ENCODE assay signal across 14 mouse cellular contexts in genomic region chr11:78240193-78240857, GRCm38 (mm10). TPM values are rescaled to one million over a fixed set of nuclear protein-coding genes. Genes with fewer than 3 reads are reported as not detected.
A peak's percentile ranks its signal among the peaks of the same experiment; 100 is the strongest.
DNase-seq lines count a peak whose midpoint lies in the region; ATAC-seq lines count a peak whose summit lies in the region.
"Had no signal": no experiment of that assay in that cellular context is flagged by ENCODE, and none has a peak within 500 bp of the region (broad histone marks: within the 10 kb centered on the region; RNA-seq: fewer than 3 reads in every experiment).

No protein-coding gene starts in this region.

- H3K9ac ChIP-seq in heart, embryonic 16.5 days (ENCODE audit: low read length), result no peak overlapping the region
- H3K9ac ChIP-seq: embryonic facial prominence, embryonic 15.5 days; lung, embryonic 14.5 days had no signal

- 0 out of 2 replicates have a peak overlapping the region, but pooled peaks have one; percentile 18 for H3K27ac ChIP-seq in heart, embryonic 16.5 days (ENCODE audit: low read length)
- H3K27ac ChIP-seq: embryonic facial prominence, embryonic 15.5 days; midbrain, embryonic 10.5 days had no signal

- H3K4me1 ChIP-seq in heart, embryonic 16.5 days (ENCODE audit: control insufficient read depth, insufficient read depth, low read length), result peaks cover 10% of the 10 kb centered on the region

- H3K9me3 ChIP-seq in heart, embryonic 16.5 days (replicated peaks; ENCODE audit: control insufficient read depth, low read length), result no peaks in the 10 kb centered on the region
- H3K9me3 ChIP-seq: embryonic facial prominence, embryonic 15.5 days; midbrain, embryonic 10.5 days had no signal

- no peak overlapping the region for H3K4me3 ChIP-seq in heart, embryonic 16.5 days (ENCODE audit: low read length)
- H3K4me3 ChIP-seq: embryonic facial prominence, embryonic 15.5 days; midbrain, embryonic 10.5 days had no signal

- H3K36me3 ChIP-seq in heart, embryonic 16.5 days (ENCODE audit: control insufficient read depth, insufficient read depth), result peaks cover 17% of the 10 kb centered on the region

- intact Hi-C loops in heart, postnatal 36 days (cut with DNase I), result no loop called here
- intact Hi-C loops in left cerebral cortex, postnatal 14 days (cut with DNase I), result no loop called here

- no peak for ATAC-seq in heart, embryonic 16.5 days (replicated peaks; ENCODE audit: extremely low read depth, insufficient read depth, low FRiP score)
- ATAC-seq in activated CD4-positive, CD25-positive, alpha-beta regulatory T cell, adult 4 months, result no peak
- ATAC-seq: Patski had no signal

- DNase-seq in heart, postnatal 36 days, result no peak
- peak; percentile 49 for DNase-seq in MN1 (ENCODE audit: low spot score)
- peak; percentile 40 to 75 for DNase-seq in frontal cortex, postnatal 36 days (ENCODE audit: low spot score in 2 of 2)
- peak; percentile 67 to 85 for DNase-seq in left cerebral cortex, postnatal 14 days (ENCODE audit: low spot score in 2 of 2)
- no peak for DNase-seq in adrenal gland, postnatal 4 days (ENCODE audit: low spot score in 2 of 2)
- no peak for DNase-seq in adrenal gland, postnatal 36 days
- DNase-seq: cerebellum, adult 9-11 months; lung, embryonic 14.5 days had no signal

- 67% methylated on average over 9 of the region's 9 CpGs for WGBS in heart, embryonic 16.5 days

- no peaks in the 10 kb centered on the region for H3K27me3 ChIP-seq in heart, embryonic 16.5 days (ENCODE audit: control insufficient read depth, insufficient read depth, low read length)
- H3K27me3 ChIP-seq: embryonic facial prominence, embryonic 15.5 days; Patski had no signal

- no peak overlapping the region for H3K4me2 ChIP-seq in heart, embryonic 16.5 days (ENCODE audit: low read depth, low read length)
- H3K4me2 ChIP-seq: embryonic facial prominence, embryonic 15.5 days; lung, embryonic 14.5 days had no signal

RNA-seq across cellular contexts. Expression of gene Sdf2, which starts 5.2 kb away (rescaled TPM):
- 58.0 and 64.5 TPM in 2 replicates for polyA plus RNA-seq in heart, embryonic 16.5 days (2015; fragmentation: Nextera tagmentation; extraction: Ambion mirVana)
- 10 to 100 TPM; 47.4 to 47.7 TPM for total RNA-seq in heart, postnatal 36 days (2021)
- 10 to 100 TPM; 67.7 to 70.3 TPM for total RNA-seq in left cerebral cortex, postnatal 14 days (2021)
- total RNA-seq in adrenal gland, postnatal 4 days (2021), result 10 to 100 TPM; 79.3 to 87.3 TPM
- 100 to 1,000 TPM; 102 to 108 TPM for polyA plus RNA-seq in activated CD4-positive, CD25-positive, alpha-beta regulatory T cell, adult 4 months (2017; shearing (Covaris generic))
- 100 to 1,000 TPM; 107 to 112 TPM for total RNA-seq in adrenal gland, postnatal 36 days (2021)

RNA-seq across cellular contexts. Expression of gene Supt6, which starts 5.5 kb away (rescaled TPM):
- polyA plus RNA-seq in heart, embryonic 16.5 days (2015; fragmentation: Nextera tagmentation; extraction: Ambion mirVana), result 16.3 and 16.9 TPM in 2 replicates
- total RNA-seq in heart, postnatal 36 days (2021), result 10 to 100 TPM; 28.4 to 29.6 TPM
- total RNA-seq in left cerebral cortex, postnatal 14 days (2021), result 10 to 100 TPM; 89.6 to 96.1 TPM
- total RNA-seq in adrenal gland, postnatal 4 days (2021), result 10 to 100 TPM; 63.3 to 69.2 TPM
- polyA plus RNA-seq in activated CD4-positive, CD25-positive, alpha-beta regulatory T cell, adult 4 months (2017; shearing (Covaris generic)), result 10 to 100 TPM; 14.4 to 18.0 TPM
- total RNA-seq in adrenal gland, postnatal 36 days (2021), result 10 to 100 TPM; 57.2 to 76.6 TPM

RNA-seq across cellular contexts. Expression of gene 2610507B11Rik, which starts 21.2 kb away (rescaled TPM):
- 67.1 and 70.8 TPM in 2 replicates for polyA plus RNA-seq in heart, embryonic 16.5 days (2015; fragmentation: Nextera tagmentation; extraction: Ambion mirVana)
- 100 to 1,000 TPM; 187 to 210 TPM for total RNA-seq in heart, postnatal 36 days (2021)
- 100 to 1,000 TPM; 171 to 187 TPM for total RNA-seq in left cerebral cortex, postnatal 14 days (2021)
- total RNA-seq in adrenal gland, postnatal 4 days (2021), result 100 to 1,000 TPM; 137 to 138 TPM
- polyA plus RNA-seq in activated CD4-positive, CD25-positive, alpha-beta regulatory T cell, adult 4 months (2017; shearing (Covaris generic)), result 10 to 100 TPM; 21.1 to 38.7 TPM
- total RNA-seq in adrenal gland, postnatal 36 days (2021), result 100 to 1,000 TPM; 150 to 176 TPM

RNA-seq across cellular contexts. Expression of gene Proca1, which starts 47.1 kb away (rescaled TPM):
- polyA plus RNA-seq in heart, embryonic 16.5 days (2015; fragmentation: Nextera tagmentation; extraction: Ambion mirVana), result 2.4 and 2.6 TPM in 2 replicates
- total RNA-seq in heart, postnatal 36 days (2021), result under 1 TPM; 0.50 to 0.70 TPM
- total RNA-seq in left cerebral cortex, postnatal 14 days (2021), result 1 to 10 TPM; 5.1 to 6.7 TPM
- total RNA-seq in adrenal gland, postnatal 4 days (2021), result 1 to 10 TPM; 7.9 to 8.8 TPM
- polyA plus RNA-seq in activated CD4-positive, CD25-positive, alpha-beta regulatory T cell, adult 4 months (2017; shearing (Covaris generic)), result 1 to 10 TPM in 1 of 2 experiments, under 1 TPM in 1; 0.49 to 2.5 TPM
- 10 to 100 TPM; 14.1 to 15.2 TPM for total RNA-seq in adrenal gland, postnatal 36 days (2021)
- total RNA-seq: neutrophil, adult 5-6 weeks had no signal

RNA-seq across cellular contexts. Expression of gene BC030499, which starts 50.3 kb away (rescaled TPM):
- polyA plus RNA-seq in heart, embryonic 16.5 days (2015; fragmentation: Nextera tagmentation; extraction: Ambion mirVana), result 0.32 and 0.51 TPM in 2 replicates
- total RNA-seq in heart, postnatal 36 days (2021), result under 1 TPM; 0.50 to 0.62 TPM
- total RNA-seq in left cerebral cortex, postnatal 14 days (2021), result 1 to 10 TPM; 6.4 to 9.3 TPM
- 1 to 10 TPM in 1 of 2 experiments, under 1 TPM in 1; 0.73 to 1.5 TPM for total RNA-seq in adrenal gland, postnatal 4 days (2021)
- polyA plus RNA-seq in activated CD4-positive, CD25-positive, alpha-beta regulatory T cell, adult 4 months (2017; shearing (Covaris generic)), result 1 to 10 TPM in 1 of 2 experiments, under 1 TPM in 1; 0.65 to 1.2 TPM
- total RNA-seq in adrenal gland, postnatal 36 days (2021), result 1 to 10 TPM in 1 of 2 experiments, under 1 TPM in 1; 0.99 to 1.3 TPM

Comparison
In these comparisons a context has a peak if more than half of its experiments do, and no peak if none do; other contexts are left out.
1. DNase-seq: peak in MN1 (single experiment), frontal cortex, postnatal 36 days (2 of 2) and left cerebral cortex, postnatal 14 days (2 of 2); none in heart, postnatal 36 days (0 of 2), adrenal gland, postnatal 4 days (0 of 2) and adrenal gland, postnatal 36 days (0 of 2).